Mouse (Mus musculus) hindbrain, embryonic 13.5 days (tissue): ENCODE data around the gene Slc25a43. TPM values are rescaled to one million over a fixed set of nuclear protein-coding genes. Genes with fewer than 3 reads are reported as not detected.

ENCODE experiments used
- ATAC-seq: fragments of 200-750 bp; cut with Nextera tagmentation; 2 replicates; pipeline ENCODE4 v1.8.0; 2017; ENCODE audit warnings: moderate TSS enrichment; ENCODE audit not compliant: low FRiP score
- H3K27ac ChIP-seq: fragments of 300-500 bp; sonication (generic); 2 replicates; pipeline ENCODE4 v1.5.1; 2015; ENCODE audit warnings: inconsistent platforms, mild to moderate bottlenecking, moderate library complexity
- H3K27me3 ChIP-seq: fragments of 300-500 bp; sonication (generic); 2 replicates; pipeline ENCODE4 v1.6.1; 2015; ENCODE audit warnings: mild to moderate bottlenecking, inconsistent platforms
- H3K36me3 ChIP-seq: fragments of 300-500 bp; sonication (generic); 2 replicates; pipeline ENCODE4 v1.6.1; 2015; ENCODE audit warnings: mild to moderate bottlenecking, inconsistent platforms
- H3K4me1 ChIP-seq: fragments of 300-500 bp; sonication (generic); replicated peaks from 2 replicates; pipeline ENCODE4 v1.6.1; 2015; ENCODE audit warnings: inconsistent platforms
- H3K4me2 ChIP-seq: fragments of 300-500 bp; sonication (generic); 2 replicates; pipeline ENCODE4 v1.6.1; 2015; ENCODE audit warnings: inconsistent platforms, mild to moderate bottlenecking, moderate library complexity
- H3K4me3 ChIP-seq: fragments of 300-500 bp; sonication (generic); 2 replicates; pipeline ENCODE4 v1.5.1; 2015; ENCODE audit warnings: mild to moderate bottlenecking, inconsistent platforms
- H3K9ac ChIP-seq: fragments of 300-500 bp; sonication (generic); 2 replicates; pipeline ENCODE4 v1.6.1; 2015; ENCODE audit warnings: mild to moderate bottlenecking, inconsistent platforms
- H3K9me3 ChIP-seq: fragments of 300-500 bp; sonication (generic); 2 replicates; pipeline ENCODE4 v1.6.1; 2016; ENCODE audit warnings: inconsistent platforms
- WGBS: fragments of 180-500 bp; shearing (Covaris S2); methylation state at CpG from one replicate; pipeline ENCODE4 v1.1.7; 2015; 5-methylcytosine and 5-hydroxymethylcytosine counted together
- polyA plus RNA-seq: library from polyadenylated mRNA; unstranded; fragments of >200 nt; fragmentation: Nextera tagmentation; extraction: Ambion mirVana; gene quantifications from 2 replicates; pipeline ENCODE4 v1.2.1, GENCODE M21; 2015

Slc25a43 gene
- polyA plus RNA-seq, 1 experiment from 2014 or later = 0.92 TPM

- 70% methylated on average over 6 of the region's 6 CpGs for WGBS
Observed at GRCm38 (mm10) chrX:36758566-36758965, 15.1 kb downstream of the Slc25a43 start.

GRCm38 (mm10) chrX:36760946-36761635 is 17.6 kb downstream of the Slc25a43 start:
- 38% methylated on average over 6 of the region's 6 CpGs for WGBS
- Histone ChIP-seq H3K27me3 (no peaks in the 10 kb centered on the region), H3K4me1 (peaks cover 8% of the 10 kb centered on the region), H3K9ac (no peak overlapping the region), H3K27ac (peak overlapping the region; percentile 30; the same call in 1 of the 2 replicates), H3K36me3 (no peaks in the 10 kb centered on the region), H3K9me3 (no peaks in the 10 kb centered on the region), H3K4me3 (no peak overlapping the region), H3K4me2 (no peak overlapping the region)
- peak; percentile 61; the same call in 1 of the 2 replicates for ATAC-seq

More at GRCm38 (mm10) chrX:36758566-36758965, 15.1 kb downstream of the Slc25a43 start:
- Histone ChIP-seq H3K27me3 (no peaks in the 10 kb centered on the region), H3K9ac (no peak overlapping the region), H3K4me2 (no peak overlapping the region), H3K36me3 (no peaks in the 10 kb centered on the region), H3K4me3 (no peak overlapping the region), H3K27ac (no peak overlapping the region), H3K4me1 (peaks cover 7% of the 10 kb centered on the region), H3K9me3 (no peaks in the 10 kb centered on the region)
- no peak for ATAC-seq

- no peak overlapping the region for H3K9ac ChIP-seq
- 71% methylated on average over 5 of the region's 5 CpGs for WGBS
Observed at GRCm38 (mm10) chrX:36762289-36762688, 18.8 kb downstream of the Slc25a43 start.

GRCm38 (mm10) chrX:36762894-36763293 is 19.4 kb downstream of the Slc25a43 start:
- 59% methylated on average over 4 of the region's 4 CpGs for WGBS
- Histone ChIP-seq H3K27ac (peak overlapping the region; percentile 75), H3K4me2 (0 out of 2 replicates have a peak overlapping the region, but pooled peaks have one; percentile 6), H3K9ac (no peak overlapping the region), H3K27me3 (no peaks in the 10 kb centered on the region), H3K36me3 (no peaks in the 10 kb centered on the region), H3K9me3 (no peaks in the 10 kb centered on the region), H3K4me1 (peaks cover 8% of the 10 kb centered on the region), H3K4me3 (no peak overlapping the region)
- no peak for ATAC-seq

More at GRCm38 (mm10) chrX:36762289-36762688, 18.8 kb downstream of the Slc25a43 start:
- H3K4me1 ChIP-seq = peaks cover 8% of the 10 kb centered on the region
- no peak overlapping the region for H3K4me3 ChIP-seq
- no peaks in the 10 kb centered on the region for H3K27me3 ChIP-seq
- H3K9me3 ChIP-seq = no peaks in the 10 kb centered on the region
- H3K4me2 ChIP-seq = no peak overlapping the region
- H3K27ac ChIP-seq = peak overlapping the region; percentile 75
- ATAC-seq = no peak
- H3K36me3 ChIP-seq = no peaks in the 10 kb centered on the region

- Histone ChIP-seq H3K36me3 (no peaks in the 10 kb centered on the region), H3K27ac (peak overlapping the region; percentile 75), H3K4me2 (0 out of 2 replicates have a peak overlapping the region, but pooled peaks have one; percentile 6), H3K9ac (no peak overlapping the region), H3K27me3 (no peaks in the 10 kb centered on the region), H3K4me3 (no peak overlapping the region), H3K9me3 (no peaks in the 10 kb centered on the region), H3K4me1 (peaks cover 8% of the 10 kb centered on the region)
- 32% methylated on average over 11 of the region's 11 CpGs for WGBS
- peak; percentile 59; the same call in 1 of the 2 replicates for ATAC-seq
Observed at GRCm38 (mm10) chrX:36763298-36763933, 20.0 kb downstream of the Slc25a43 start.

- Histone ChIP-seq H3K27ac (peak overlapping the region; percentile 75), H3K4me3 (no peak overlapping the region), H3K27me3 (no peaks in the 10 kb centered on the region), H3K4me2 (no peak overlapping the region), H3K9me3 (no peaks in the 10 kb centered on the region), H3K4me1 (peaks cover 8% of the 10 kb centered on the region), H3K36me3 (no peaks in the 10 kb centered on the region), H3K9ac (no peak overlapping the region)
- WGBS = 27% methylated on average over 2 of the region's 2 CpGs
- no peak for ATAC-seq
Observed at GRCm38 (mm10) chrX:36763934-36764317, 20.5 kb downstream of the Slc25a43 start.

- WGBS = 71% methylated on average over 5 of the region's 5 CpGs
- Histone ChIP-seq H3K9ac (no peak overlapping the region), H3K4me2 (no peak overlapping the region), H3K9me3 (no peaks in the 10 kb centered on the region), H3K27me3 (no peaks in the 10 kb centered on the region), H3K4me3 (no peak overlapping the region), H3K4me1 (peaks cover 8% of the 10 kb centered on the region), H3K36me3 (no peaks in the 10 kb centered on the region), H3K27ac (no peak overlapping the region)
- ATAC-seq = no peak
Observed at GRCm38 (mm10) chrX:36767386-36767785, 23.9 kb downstream of the Slc25a43 start.

GRCm38 (mm10) chrX:36772591-36772990 is 29.1 kb downstream of the Slc25a43 start:
- 83% methylated on average over 6 of the region's 6 CpGs for WGBS
- Histone ChIP-seq H3K27ac (no peak overlapping the region), H3K9me3 (no peaks in the 10 kb centered on the region), H3K27me3 (no peaks in the 10 kb centered on the region), H3K36me3 (no peaks in the 10 kb centered on the region), H3K4me1 (no peaks in the 10 kb centered on the region), H3K4me3 (no peak overlapping the region), H3K4me2 (no peak overlapping the region), H3K9ac (no peak overlapping the region)
- no peak for ATAC-seq

DNA sequence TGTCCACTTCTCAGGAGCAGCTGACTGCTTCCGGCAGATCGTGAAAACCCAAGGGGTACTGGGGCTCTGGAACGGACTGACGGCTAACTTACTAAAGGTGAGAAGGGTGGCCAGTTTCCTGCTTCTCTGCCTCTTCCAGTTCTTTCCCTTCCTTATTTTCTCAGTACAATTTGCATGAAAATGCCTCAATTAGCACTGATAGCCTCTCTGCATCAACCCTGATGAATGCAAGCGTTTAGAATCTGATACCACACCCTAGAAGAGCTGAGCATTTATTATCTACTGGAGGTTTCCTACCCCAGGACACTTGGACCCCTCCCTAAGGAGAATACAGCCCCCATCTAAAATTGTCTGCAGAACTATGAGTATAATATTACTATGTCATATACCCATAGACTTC is 32.1 kb downstream of the Slc25a43 start:
- no peak overlapping the region for H3K4me2 ChIP-seq
- no peaks in the 10 kb centered on the region for H3K36me3 ChIP-seq
- no peak overlapping the region for H3K27ac ChIP-seq
- no peak overlapping the region for H3K4me3 ChIP-seq
- ATAC-seq = no peak
- no peaks in the 10 kb centered on the region for H3K27me3 ChIP-seq
- 84% methylated on average over 5 of the region's 5 CpGs for WGBS
- H3K4me1 ChIP-seq = no peaks in the 10 kb centered on the region
- H3K9me3 ChIP-seq = no peaks in the 10 kb centered on the region
- H3K9ac ChIP-seq = no peak overlapping the region

DNA sequence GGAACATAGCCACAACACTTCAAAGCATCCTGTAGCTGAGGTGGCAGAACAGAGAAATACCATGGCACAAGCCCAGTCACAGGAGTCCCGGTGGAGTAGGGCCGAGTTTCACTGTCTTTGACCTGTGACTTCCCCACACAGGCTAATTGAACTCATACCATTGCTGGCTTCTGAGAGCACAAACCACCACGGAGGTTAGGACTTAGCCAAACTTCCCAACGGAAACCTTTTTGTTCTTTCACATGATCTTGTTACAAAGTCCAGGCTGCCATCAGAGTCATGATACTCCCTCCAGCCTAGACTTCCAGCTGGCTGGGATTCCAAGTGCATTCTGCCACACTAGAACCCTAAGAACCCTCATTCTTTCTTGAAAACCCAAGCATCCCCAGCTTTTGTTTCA is 34.2 kb downstream of the Slc25a43 start:
- Histone ChIP-seq H3K4me1 (no peaks in the 10 kb centered on the region), H3K4me2 (no peak overlapping the region), H3K36me3 (no peaks in the 10 kb centered on the region), H3K27me3 (no peaks in the 10 kb centered on the region), H3K9me3 (no peaks in the 10 kb centered on the region), H3K27ac (no peak overlapping the region), H3K4me3 (no peak overlapping the region), H3K9ac (no peak overlapping the region)
- no peak for ATAC-seq
- WGBS = 75% methylated on average over 4 of the region's 4 CpGs

DNA sequence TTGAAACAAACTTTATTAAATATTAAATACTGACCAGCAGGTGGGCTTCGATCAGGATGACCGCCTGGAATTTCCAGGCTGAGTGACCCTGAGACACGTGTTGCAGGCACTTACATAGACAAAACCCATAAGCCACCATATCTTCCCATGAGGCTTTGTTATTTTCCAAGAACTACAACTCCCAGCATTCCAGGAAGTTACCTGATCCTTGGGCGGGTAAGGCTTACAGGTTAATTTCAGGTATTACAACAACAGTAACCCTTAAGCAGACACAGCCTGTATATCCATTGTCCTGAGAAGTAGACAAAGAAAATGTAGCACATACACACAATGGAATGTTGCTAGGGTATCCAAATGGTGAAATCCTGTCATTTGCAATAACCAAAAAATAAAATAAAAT is 45.9 kb downstream of the Slc25a43 start:
- Histone ChIP-seq H3K4me2 (no peak overlapping the region), H3K9ac (no peak overlapping the region), H3K4me3 (no peak overlapping the region), H3K27me3 (no peaks in the 10 kb centered on the region), H3K9me3 (no peaks in the 10 kb centered on the region), H3K36me3 (no peaks in the 10 kb centered on the region), H3K4me1 (no peaks in the 10 kb centered on the region), H3K27ac (no peak overlapping the region)
- 68% methylated on average over 4 of the region's 4 CpGs for WGBS
- no peak for ATAC-seq

DNA sequence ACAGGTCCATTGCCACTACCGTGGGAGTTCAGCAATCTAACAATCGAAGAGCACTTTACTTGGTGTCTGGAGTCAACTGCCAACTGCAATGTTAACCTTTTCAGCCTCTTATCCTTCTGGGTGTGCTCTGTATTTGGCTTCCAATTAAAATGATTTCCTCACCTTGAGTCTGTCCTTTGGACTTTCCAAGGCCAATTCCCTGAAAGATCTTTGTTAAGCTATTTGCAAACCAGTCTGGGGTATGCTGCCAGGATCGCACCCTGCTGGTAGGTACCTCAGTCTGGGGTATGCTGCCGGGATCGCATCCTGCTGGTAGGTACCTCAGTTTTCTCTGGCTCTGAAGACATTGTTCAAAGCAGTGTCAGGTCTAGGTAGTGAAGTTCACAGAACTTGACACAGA is 51.1 kb downstream of the Slc25a43 start:
- Histone ChIP-seq H3K4me1 (peaks cover 9% of the 10 kb centered on the region; the same call in 1 of the 2 replicates), H3K9me3 (no peaks in the 10 kb centered on the region), H3K27ac (no peak overlapping the region), H3K9ac (no peak overlapping the region), H3K4me2 (no peak overlapping the region), H3K36me3 (peaks cover 9% of the 10 kb centered on the region), H3K27me3 (no peaks in the 10 kb centered on the region), H3K4me3 (no peak overlapping the region)
- WGBS = 58% methylated on average over 5 of the region's 5 CpGs
- no peak for ATAC-seq
